Mouse (Mus musculus) Patski (cell line): ENCODE data around the gene Padi4. TPM values are rescaled to one million over a fixed set of nuclear protein-coding genes. Genes with fewer than 3 reads are reported as not detected.

ENCODE experiments used
- ATAC-seq: fragments of 100-300 bp; one replicate; pipeline ENCODE4 v1.8.0; 2021
- CTCF ChIA-PET: fragments of 350-600 bp; sonication (Branson Sonifier 250); formaldehyde crosslinking; loops from one replicate; lab custom pipeline; 2022; ENCODE audit warnings: inconsistent platforms; lab: Charles Lee
- POLR2A ChIA-PET: fragments of 350-600 bp; sonication (Branson Sonifier 250); formaldehyde crosslinking; loops from one replicate; lab custom pipeline; 2022; ENCODE audit warnings: antibody characterized with exemption, inconsistent platforms; lab: Charles Lee
- DNase-seq: peaks from one replicate; pipeline ENCODE4 v3.0.0-alpha.2; 2011; ENCODE audit warnings: low read depth, low spot score
- H3K27me3 ChIP-seq: fragments of 371-371 bp; one replicate; pipeline ENCODE4 v1.5.1; 2021
- CTCF ChIP-seq: fragments of 100-300 bp; IDR thresholded peaks from one replicate; pipeline ENCODE4 v1.5.1; 2021
- in situ Hi-C: fragments of 300-500 bp; cut with MboI; formaldehyde crosslinking; loops from 3 replicates; pipeline ENCODE4 v1.11.1; 2018; ENCODE audit warnings: low pct_unique_long_range_greater_than_20kb, mixed read lengths
- polyA plus RNA-seq: library from polyadenylated mRNA; unstranded; gene quantifications from one replicate; pipeline ENCODE4 v1.2.3, GENCODE M21; 2021

Padi4 gene
- polyA plus RNA-seq, 1 experiment from 2014 or later = 0.04 TPM

DNA sequence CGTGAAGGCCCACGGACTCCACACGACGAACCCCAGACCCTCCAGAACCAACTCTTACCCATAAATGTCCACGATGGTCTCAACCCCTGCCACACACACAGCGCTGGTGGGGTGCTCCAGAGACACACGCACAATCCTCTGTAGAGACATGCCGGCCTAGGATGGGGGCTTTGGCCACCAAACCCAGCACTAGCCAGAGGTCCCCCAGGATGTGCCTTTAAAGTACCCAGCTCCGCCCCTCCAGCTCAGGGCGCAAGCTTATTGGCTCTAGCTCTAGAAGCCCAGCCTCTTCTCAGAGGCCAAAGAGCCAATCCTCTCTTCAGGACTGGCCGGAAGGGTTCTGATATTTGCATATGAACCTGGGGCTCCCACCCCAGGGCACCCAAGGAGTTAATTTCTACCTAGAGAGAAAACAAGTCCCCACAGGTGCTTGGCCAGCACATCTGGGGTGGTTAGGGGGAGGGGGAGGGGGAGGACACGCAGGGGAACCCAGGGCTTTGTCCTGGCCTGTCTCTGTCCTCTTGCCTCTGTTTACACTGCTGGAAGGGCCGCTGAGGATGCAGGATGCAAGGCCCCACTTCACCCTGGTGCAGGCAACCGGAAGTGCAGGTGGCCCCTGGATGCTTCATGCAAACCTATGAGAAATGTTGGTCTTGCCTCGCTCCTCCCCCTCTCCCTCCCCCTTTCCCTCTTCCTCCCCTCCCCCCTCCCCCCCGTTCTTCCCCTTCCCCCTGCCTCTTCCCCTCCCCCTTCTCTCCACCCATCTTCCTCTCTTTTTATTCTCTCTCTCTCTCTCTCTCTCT lies 36.6 kb upstream of the Padi4 start, which contains the start of gene Padi3:
Gene Padi3, minus strand, starts transcription at position 191 of the 803 bp plus-strand sequence.
- no peak for ATAC-seq
- TF ChIP-seq CTCF = no peak
- H3K27me3 ChIP-seq = no peaks in the 10 kb centered on the region
- ChIA-PET POLR2A (no interaction called here), CTCF (no interaction called here)
- in situ Hi-C loops = no loop called here
- DNase-seq = no peak

DNA sequence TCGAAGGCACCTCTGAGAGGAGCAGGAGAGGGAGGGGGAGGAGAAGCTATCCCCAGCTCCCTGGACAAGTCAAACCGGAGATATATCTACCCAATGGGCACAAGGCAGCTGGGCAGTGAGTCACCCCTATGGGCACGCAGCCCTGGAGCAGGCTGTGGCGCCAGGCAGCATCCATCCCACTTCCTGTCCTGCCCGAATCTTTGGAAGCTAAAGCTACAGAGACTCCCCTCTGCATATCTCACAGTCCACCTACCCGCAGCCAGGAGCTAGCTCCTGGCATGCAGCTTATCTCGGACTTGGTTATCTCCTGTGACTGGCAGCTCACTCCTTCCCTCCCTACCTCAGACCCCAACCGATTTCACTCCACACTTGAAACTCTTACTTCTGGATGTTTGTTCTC lies 35.1 kb upstream of the Padi4 start:
- POLR2A ChIA-PET = no interaction called here
- no peaks in the 10 kb centered on the region for H3K27me3 ChIP-seq
- in situ Hi-C loops = no loop called here
- CTCF ChIA-PET = no interaction called here
- ATAC-seq = no peak
- no peak for TF ChIP-seq CTCF
- no peak for DNase-seq

DNA sequence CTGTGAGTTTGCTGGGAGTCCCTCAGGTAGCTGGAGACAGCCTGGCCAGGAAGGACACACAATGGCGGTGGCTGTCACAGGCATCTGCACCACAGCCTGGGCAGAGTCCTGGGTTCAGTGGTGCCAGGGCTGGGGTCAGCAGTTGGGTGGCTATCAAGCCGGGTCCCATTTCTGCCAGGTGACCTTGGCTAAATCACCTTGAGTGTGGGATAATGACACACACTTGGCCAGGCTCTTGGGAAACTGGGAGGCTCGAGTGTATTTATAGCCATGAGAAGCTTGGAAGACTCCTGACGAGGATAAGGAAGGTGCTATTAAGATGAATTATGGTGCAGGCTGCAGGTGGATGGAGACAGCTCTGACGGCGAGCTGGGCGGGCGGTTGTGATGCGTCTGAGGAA lies 30.6 kb upstream of the Padi4 start:
- TF ChIP-seq CTCF = no peak
- ChIA-PET POLR2A (no interaction called here), CTCF (no interaction called here)
- H3K27me3 ChIP-seq = no peaks in the 10 kb centered on the region
- ATAC-seq (no peak), DNase-seq (no peak)
- in situ Hi-C loops = no loop called here

DNA sequence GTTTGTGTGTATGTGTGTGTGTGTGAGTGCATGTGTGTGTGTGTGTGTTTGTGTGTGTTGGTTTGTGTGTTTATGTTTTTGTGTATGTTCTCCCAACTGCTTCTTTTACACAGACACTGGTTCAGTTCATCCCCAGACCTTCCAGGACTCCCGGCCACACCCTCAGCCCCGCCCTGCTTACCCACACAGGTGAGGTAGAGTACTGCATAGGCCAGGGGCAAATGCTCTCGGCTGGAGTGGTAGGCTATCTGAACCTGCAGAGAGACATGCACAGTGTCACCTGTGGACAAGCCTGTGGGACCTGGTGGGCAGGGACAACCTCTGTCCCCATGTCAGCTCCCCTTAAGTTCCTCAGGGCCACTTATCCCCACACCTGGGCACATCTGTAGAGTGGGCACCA lies 27.3 kb upstream of the Padi4 start:
- POLR2A ChIA-PET = no interaction called here
- DNase-seq = no peak
- ATAC-seq = no peak
- in situ Hi-C loops = no loop called here
- TF ChIP-seq CTCF = no peak
- CTCF ChIA-PET = interaction anchor here (1.3 kb wide), 1 partner anchor 15 kb away, joined by 3 read pairs; no protein-coding TSS in a partner anchor
- H3K27me3 ChIP-seq = no peaks in the 10 kb centered on the region

DNA sequence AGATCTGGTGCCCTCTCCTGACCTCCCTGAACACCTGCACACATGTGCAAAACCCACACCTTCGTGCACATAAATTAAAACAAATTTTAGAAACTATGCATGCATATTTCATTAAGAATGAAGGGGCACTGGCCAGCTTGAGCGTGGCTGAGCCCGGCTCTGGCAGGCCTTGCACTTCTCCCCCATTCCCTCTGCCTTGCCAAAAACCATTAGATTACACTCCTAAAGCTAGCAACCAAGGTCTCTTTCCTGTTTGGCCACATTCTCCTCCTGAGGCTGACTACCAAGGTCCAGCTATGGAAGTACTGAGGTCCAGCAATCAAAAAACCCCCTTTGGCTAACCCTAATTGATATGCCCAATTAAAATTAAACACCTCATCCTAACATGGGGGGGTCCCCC lies 22.8 kb upstream of the Padi4 start:
- no peak for ATAC-seq
- POLR2A ChIA-PET = no interaction called here
- no peak for TF ChIP-seq CTCF
- in situ Hi-C loops = loop anchor here (10.0 kb wide), 1 partner anchor 88 kb away; no protein-coding TSS in a partner anchor
- CTCF ChIA-PET = no interaction called here
- no peaks in the 10 kb centered on the region for H3K27me3 ChIP-seq
- no peak for DNase-seq

DNA sequence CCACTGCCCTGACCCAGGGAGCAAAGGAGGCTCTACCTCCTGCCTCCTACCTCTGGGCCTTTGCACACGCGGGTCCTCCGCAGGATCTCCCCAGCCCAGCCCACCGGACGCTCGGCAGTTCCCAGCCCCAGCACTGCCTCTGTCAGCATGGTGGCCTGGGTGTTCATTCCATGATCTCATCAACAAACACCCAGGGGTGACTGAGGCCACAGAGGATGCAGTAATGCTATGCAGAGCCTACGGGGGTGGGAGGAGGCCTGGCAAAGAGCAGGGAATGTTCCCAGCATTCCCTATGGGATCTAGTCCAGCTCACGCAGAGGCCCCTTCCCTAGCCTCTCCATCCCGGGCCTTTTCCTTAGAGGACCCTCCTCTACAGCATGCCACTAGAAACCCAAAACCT lies 20.6 kb upstream of the Padi4 start:
- POLR2A ChIA-PET = no interaction called here
- H3K27me3 ChIP-seq = no peaks in the 10 kb centered on the region
- no peak for TF ChIP-seq CTCF
- CTCF ChIA-PET = no interaction called here
- ATAC-seq (no peak), DNase-seq (no peak)
- in situ Hi-C loops = loop anchor here (10.0 kb wide), 1 partner anchor 90 kb away; no protein-coding TSS in a partner anchor

DNA sequence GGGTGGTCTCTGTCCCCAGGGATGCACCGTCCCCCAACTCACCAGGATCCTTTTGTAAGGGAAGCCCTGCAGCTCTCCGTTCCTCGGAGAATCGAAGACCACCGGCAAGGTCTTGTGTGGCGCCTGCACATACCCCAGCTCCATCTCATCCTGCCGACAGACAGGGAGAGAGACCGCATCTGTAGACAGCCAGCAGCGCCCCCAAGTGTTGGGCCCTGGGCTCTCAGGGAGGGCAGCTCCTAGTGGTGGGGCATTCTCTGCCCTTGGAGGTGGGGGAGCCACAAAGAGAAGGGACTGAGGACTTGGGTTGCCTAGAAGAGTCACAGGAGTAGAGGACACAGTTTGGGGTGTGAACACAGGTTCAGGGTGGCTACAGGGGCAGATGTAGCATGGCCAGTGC lies 19.8 kb upstream of the Padi4 start:
- ATAC-seq = no peak
- ChIA-PET CTCF (no interaction called here), POLR2A (no interaction called here)
- no peak for TF ChIP-seq CTCF
- in situ Hi-C loops = loop anchor here (10.0 kb wide), 1 partner anchor 91 kb away; no protein-coding TSS in a partner anchor
- no peak for DNase-seq
- no peaks in the 10 kb centered on the region for H3K27me3 ChIP-seq

DNA sequence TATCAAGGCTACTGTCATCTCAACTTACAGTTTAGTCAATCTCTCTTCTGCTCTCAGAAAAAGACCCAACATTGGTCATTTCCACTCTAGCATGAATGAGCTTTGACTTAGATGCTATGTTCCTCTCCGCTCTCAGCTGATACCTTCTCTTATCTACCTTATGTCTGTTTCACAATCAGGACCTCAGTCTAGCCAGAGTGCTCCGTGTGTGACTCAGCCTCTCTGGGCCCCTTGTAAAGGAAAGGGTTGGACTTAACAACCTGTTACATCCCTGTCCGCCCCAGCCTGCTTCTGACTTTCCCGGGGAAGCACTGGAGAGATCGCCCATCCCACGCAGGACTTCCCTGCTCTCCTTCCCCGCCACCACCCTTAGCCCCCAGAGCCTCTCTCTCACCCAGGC lies 18.5 kb upstream of the Padi4 start:
- no peak for TF ChIP-seq CTCF
- in situ Hi-C loops = loop anchor here (10.0 kb wide), 1 partner anchor 92 kb away; no protein-coding TSS in a partner anchor
- ChIA-PET CTCF (no interaction called here), POLR2A (no interaction called here)
- ATAC-seq (no peak), DNase-seq (no peak)
- no peaks in the 10 kb centered on the region for H3K27me3 ChIP-seq

DNA sequence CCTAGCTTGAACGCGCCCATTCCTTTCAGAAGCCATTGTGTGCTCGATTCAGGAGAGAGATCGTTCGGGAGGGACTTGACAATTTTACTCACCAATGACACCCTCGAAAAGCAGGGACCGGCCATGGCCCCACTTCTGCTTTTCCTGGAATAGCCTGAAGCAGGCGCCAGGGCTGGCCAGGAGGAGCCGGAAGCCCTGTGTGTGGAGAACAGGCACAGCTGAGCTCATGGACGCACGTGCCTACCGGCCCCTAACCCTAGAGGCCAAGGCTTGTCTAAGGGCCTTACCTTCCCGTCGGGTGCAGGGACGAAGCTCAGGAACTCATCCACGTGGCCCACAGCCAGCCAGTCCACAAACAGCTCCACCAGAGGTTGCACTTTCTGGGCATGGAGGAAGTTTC lies 17.0 kb upstream of the Padi4 start:
- CTCF ChIA-PET = interaction anchor here (1.2 to 1.4 kb wide), 2 partner anchors 15 to 91 kb away, joined by 3 read pairs; no protein-coding TSS in a partner anchor
- no peaks in the 10 kb centered on the region for H3K27me3 ChIP-seq
- ATAC-seq = no peak
- TF ChIP-seq CTCF = no peak
- POLR2A ChIA-PET = no interaction called here
- no peak for DNase-seq
- in situ Hi-C loops = loop anchor here (10.0 kb wide), 1 partner anchor 94 kb away; no protein-coding TSS in a partner anchor

DNA sequence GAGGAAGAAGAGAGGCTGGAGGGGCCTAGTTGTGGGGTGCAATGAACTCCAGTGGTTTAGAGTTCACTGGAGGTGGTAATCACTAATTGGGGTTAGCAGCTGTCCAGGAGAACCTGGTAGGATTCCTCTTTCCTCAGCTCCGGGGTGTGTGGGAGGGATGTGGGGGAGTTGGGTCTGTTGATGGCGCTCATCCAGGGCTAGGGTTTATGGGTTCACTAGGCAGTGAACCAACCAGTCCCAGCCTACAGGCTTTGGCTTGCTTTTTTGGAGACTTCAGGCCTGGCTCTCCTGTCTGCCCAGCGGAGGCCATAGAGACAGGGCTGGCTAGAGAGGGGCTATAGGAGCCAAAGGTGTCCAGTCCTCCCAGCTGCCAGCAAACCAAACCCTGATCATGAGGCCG lies 15.9 kb upstream of the Padi4 start:
- TF ChIP-seq CTCF = no peak
- no peaks in the 10 kb centered on the region for H3K27me3 ChIP-seq
- ChIA-PET POLR2A (no interaction called here), CTCF (interaction anchor here (1.2 kb wide), 1 partner anchor 93 kb away, joined by 3 read pairs; no protein-coding TSS in a partner anchor)
- in situ Hi-C loops = loop anchor here (5.0 to 10.0 kb wide), 3 partner anchors 95 to 167 kb away; partner anchors contain the start of gene Padi2
- no peak for DNase-seq
- no peak for ATAC-seq

DNA sequence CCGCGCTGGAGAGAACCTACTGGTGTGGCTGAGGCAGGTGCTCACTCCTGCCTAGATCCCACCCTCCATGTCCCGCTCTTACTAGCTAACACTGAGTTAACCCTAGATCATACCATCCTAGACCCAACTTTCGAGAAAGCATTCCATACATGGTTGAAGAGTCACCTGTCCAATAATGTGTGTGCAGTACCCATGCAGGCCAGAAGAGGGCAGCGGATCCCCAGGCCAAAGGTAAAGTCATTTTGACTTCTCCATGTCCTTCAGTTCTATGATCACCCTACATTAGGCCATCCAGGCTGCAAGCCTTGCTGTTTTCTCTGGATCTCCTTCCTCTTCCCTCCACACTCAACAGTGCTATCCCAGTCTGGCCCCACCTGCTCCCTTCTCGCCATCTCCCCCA lies 14.9 kb upstream of the Padi4 start:
- no peak for ATAC-seq
- in situ Hi-C loops = loop anchor here (5.0 kb wide), 2 partner anchors 118 to 168 kb away; partner anchors contain the start of gene Padi2
- CTCF ChIA-PET = interaction anchor here (1.0 kb wide), 1 partner anchor 115 kb away, joined by 3 read pairs; no protein-coding TSS in a partner anchor
- no peak for TF ChIP-seq CTCF
- DNase-seq = no peak
- no peaks in the 10 kb centered on the region for H3K27me3 ChIP-seq
- POLR2A ChIA-PET = no interaction called here
